Mouse (Mus musculus) liver, postnatal 0 days (tissue): ENCODE data around the gene Npr2.

Experiments used
- CTCF ChIP-seq: sonication (generic); IDR thresholded peaks from 2 replicates; pipeline ENCODE4 v1.5.1; 2016; ENCODE audit warnings: antibody characterized with exemption, low read depth
- EP300 ChIP-seq: IDR thresholded peaks from 2 replicates; pipeline ENCODE4 v1.6.1; 2016; ENCODE audit warnings: antibody characterized with exemption, low read depth, mild to moderate bottlenecking

DNA sequence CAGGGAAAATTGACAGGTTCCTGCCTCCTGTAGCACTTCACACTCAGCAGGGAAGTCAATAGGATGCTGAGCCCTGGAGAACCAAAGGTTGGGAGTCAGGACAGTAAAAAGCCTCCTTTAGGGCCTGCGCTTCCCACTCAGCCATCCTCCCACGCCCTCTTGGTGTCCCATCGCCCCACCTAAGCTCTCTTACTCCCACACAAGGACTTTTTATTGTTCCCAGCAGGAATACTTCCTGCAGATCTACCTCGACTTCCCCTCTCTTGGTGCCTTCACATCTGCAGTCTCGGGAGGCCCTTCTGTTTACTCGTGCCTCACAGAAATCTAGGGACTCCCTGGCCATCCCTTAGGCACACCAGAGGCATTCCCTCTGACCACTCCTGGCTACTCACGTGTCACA is 48.3 kb upstream of the Npr2 start:
- TF ChIP-seq CTCF (no peak), EP300 (no peak)
